Mouse (Mus musculus) Patski (cell line): ENCODE data around the gene Ect2. TPM values are rescaled to one million over a fixed set of nuclear protein-coding genes. Genes with fewer than 3 reads are reported as not detected.
A peak's percentile ranks its signal among the peaks of the same experiment; 100 is the strongest.

Experiments
- ATAC-seq: fragments of 100-300 bp; one replicate; pipeline ENCODE4 v1.8.0; 2021
- CTCF ChIA-PET: fragments of 350-600 bp; sonication (Branson Sonifier 250); formaldehyde crosslinking; loops from one replicate; lab custom pipeline; 2022; ENCODE audit warnings: inconsistent platforms; lab: Charles Lee
- POLR2A ChIA-PET: fragments of 350-600 bp; sonication (Branson Sonifier 250); formaldehyde crosslinking; loops from one replicate; lab custom pipeline; 2022; ENCODE audit warnings: antibody characterized with exemption, inconsistent platforms; lab: Charles Lee
- DNase-seq: peaks from one replicate; pipeline ENCODE4 v3.0.0-alpha.2; 2011; ENCODE audit warnings: low read depth, low spot score
- H3K27me3 ChIP-seq: fragments of 371-371 bp; one replicate; pipeline ENCODE4 v1.5.1; 2021
- CTCF ChIP-seq: fragments of 100-300 bp; IDR thresholded peaks from one replicate; pipeline ENCODE4 v1.5.1; 2021
- in situ Hi-C: fragments of 300-500 bp; cut with MboI; formaldehyde crosslinking; loops from 3 replicates; pipeline ENCODE4 v1.11.1; 2018; ENCODE audit warnings: low pct_unique_long_range_greater_than_20kb, mixed read lengths
- polyA plus RNA-seq: library from polyadenylated mRNA; unstranded; gene quantifications from one replicate; pipeline ENCODE4 v1.2.3, GENCODE M21; 2021

Ect2 gene
- polyA plus RNA-seq, 1 experiment from 2014 or later: 110 TPM

DNA sequence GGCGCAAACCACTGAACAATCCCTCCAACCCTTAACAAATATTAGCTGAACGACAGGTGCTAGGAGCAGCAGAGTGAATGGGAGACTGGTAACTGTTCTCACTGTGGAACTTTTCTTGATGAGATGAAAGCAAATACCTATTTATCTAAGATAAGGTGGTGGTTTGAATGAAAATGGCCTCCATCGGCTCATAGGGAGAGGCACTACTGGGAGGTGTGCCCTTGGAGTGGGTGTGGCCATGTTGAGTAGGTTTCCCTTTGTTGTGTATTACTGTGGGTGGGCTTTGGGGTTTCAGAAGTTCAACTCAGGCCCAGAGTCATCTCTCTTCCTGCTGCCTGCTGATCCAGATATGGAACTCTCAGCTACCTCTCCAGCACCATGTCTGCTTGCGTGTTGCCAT lies 37.2 kb upstream of the Ect2 start:
- ATAC-seq (no peak), DNase-seq (no peak)
- no peaks in the 10 kb centered on the region for H3K27me3 ChIP-seq
- TF ChIP-seq CTCF: no peak
- ChIA-PET CTCF (interaction anchor here (1.5 to 21.2 kb wide), 4 partner anchors 8 to 41 kb away, joined by 4 to 272 read pairs (median 35); partner anchors contain the start of genes Ect2 and Nceh1), POLR2A (no interaction called here)
- in situ Hi-C loops: no loop called here

DNA sequence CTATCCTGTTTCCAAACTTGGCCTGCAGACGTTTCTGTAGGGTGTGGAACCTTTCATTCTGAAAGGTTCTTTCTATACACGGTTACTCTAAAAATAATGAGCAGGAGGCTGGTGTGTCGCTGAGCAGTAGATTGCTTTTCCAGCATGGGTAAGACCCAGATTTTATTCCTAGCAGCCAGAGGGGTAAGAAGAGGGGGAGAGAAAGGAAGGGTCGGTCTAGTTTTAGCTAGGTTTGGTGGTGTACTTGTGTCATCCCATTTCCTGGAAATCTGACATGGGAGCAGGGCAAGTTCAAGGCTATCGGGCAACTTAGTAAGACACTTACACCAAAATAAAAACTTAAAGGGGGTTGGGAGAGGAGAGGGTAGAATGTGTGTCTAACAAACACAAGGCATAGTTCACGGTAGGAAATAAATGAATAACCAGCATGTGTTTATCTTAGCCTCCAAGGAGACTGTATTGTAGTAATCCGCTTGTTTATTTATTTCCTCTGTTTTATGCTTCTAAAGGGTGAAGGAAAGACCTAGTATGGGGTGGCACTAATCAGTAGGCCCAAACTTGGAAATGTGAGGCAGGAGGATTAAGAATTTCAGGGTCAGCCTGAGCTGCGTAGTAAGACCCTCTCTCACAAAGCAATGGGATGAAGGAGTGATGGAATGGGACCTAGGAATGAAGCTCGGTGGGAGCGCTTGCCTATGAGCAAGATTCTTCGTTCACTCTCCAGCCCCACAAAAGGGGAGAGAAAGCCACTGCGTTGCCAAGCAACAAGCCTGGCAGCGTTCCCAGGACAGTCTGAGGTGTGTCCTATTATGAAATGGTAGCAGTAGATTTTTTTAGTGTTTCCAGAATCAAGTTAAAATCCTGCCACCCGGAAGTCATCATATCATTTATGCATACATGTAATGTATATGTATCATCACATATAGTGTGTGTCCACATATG lies 35.9 kb upstream of the Ect2 start:
- no peak for TF ChIP-seq CTCF
- peak; percentile 94 for DNase-seq
- CTCF ChIA-PET: interaction anchor here (1.3 to 21.2 kb wide), 8 partner anchors 13 to 67 kb away, joined by 3 to 272 read pairs (median 4); partner anchors contain the start of gene Ect2
- in situ Hi-C loops: no loop called here
- H3K27me3 ChIP-seq: no peaks in the 10 kb centered on the region
- POLR2A ChIA-PET: no interaction called here
- peak; percentile 32 for ATAC-seq

DNA sequence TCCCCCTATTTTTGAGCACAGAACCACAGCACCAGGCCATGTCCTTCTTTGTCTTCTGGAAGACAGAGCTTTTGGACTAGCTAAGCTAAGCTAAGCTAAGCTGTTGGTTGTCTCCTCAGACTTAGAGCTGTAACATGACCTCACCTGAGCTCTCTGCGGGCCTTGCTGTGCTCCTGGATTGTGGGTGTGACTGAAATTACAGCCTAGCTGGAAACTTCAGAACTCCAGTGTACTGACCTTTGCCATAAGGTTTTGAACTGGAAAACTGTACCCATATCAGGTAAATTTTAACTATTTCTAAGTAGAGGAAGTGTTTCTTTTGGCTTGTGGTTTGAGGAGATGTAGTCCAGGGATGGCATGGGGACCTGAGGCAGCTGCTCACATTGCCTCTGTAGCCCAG lies 34.7 kb upstream of the Ect2 start:
- POLR2A ChIA-PET: interaction anchor here (0.5 to 0.7 kb wide), 2 partner anchors 58 to 73 kb away, joined by 3 read pairs; no protein-coding TSS in a partner anchor
- H3K27me3 ChIP-seq: no peaks in the 10 kb centered on the region
- DNase-seq: no peak
- in situ Hi-C loops: no loop called here
- CTCF ChIA-PET: interaction anchor here (1.0 to 21.2 kb wide), 10 partner anchors 12 to 66 kb away, joined by 3 to 272 read pairs (median 5); partner anchors contain the start of gene Ect2
- ATAC-seq: no peak
- no peak for TF ChIP-seq CTCF

DNA sequence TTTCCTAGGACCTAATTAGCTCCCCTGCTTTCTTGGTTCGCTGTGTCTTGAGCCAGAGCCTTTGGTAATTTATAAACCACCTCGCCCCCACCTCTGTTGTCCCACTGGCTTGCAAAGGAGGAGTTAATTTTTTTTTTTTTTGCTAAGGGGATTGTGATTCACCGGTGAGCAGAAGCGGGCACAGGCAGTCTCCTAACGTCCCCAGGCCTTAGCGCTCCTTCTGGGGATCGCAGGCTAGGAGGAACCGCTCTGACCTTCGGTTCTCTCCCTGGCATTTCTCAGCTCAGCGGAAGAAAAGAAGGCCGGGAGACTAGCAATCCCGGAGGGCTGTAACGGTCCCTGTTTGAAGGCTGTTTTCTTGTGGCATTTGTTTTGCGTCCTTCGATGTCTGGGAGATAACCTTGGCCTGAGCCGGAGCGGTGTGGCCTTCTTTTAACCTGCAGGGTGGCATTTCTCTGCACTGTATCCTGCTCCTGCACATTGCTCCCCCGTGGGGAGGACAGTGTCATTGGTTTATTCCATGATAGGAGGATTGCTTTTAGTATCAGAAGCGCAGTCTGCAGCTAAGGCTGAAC lies 30.0 kb upstream of the Ect2 start:
- CTCF ChIA-PET: interaction anchor here (0.9 to 21.2 kb wide), 13 partner anchors 9 to 162 kb away, joined by 3 to 272 read pairs (median 12); partner anchors contain the start of gene Ect2
- in situ Hi-C loops: loop anchor here (5.0 kb wide), 1 partner anchor 54 kb away; no protein-coding TSS in a partner anchor
- DNase-seq (no peak), ATAC-seq (peak; percentile 11)
- H3K27me3 ChIP-seq: no peaks in the 10 kb centered on the region
- POLR2A ChIA-PET: interaction anchor here (0.6 to 4.3 kb wide), 8 partner anchors 10 to 78 kb away, joined by 3 to 20 read pairs (median 7); no protein-coding TSS in a partner anchor
- TF ChIP-seq CTCF: no peak

DNA sequence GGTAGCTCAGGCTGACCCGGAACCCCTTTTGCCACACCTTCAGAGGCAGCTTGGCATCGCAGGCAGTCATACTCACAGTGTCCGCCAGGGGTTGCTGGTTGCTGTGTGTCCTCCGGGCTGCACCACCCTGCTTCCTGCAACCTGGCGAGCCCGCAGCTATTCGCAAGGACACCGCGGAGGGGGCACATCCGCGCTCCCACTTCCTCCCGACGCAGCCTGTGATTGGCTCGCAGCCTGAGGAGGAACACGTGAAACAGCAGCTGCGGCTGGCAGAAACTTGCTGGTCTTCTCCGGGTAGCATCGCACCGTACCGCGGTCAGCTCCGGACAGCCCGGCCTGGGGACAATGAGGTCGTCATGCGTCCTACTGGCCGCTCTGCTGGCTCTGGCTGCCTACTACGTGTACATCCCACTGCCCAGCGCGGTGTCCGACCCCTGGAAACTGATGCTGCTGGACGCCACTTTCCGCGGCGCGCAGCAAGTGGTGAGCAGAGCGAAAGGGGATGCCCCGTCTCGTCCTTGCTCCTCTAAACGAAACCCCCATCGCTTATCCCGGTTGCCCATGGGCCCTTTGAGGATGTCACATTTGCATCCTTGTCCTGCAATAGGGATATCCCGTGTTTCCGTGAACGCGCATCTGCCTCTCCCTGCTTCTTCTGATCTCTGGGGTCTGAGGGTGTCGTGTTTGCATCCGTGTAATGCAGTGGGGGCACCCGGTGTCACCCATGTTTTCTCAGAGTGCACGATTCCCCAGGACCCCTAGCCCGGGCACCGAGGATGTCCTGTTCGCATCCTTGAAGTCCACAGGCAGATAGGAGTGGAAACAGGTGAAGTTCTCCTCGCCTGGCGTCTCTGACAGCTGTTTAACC lies 29.3 kb upstream of the Ect2 start, which contains the start of gene Nceh1:
TSS of gene Nceh1 (plus strand) at position 233 of the 868 bp plus-strand sequence.
- peak; percentile 98 for ATAC-seq
- DNase-seq: peak; percentile 95
- POLR2A ChIA-PET: interaction anchor here (0.5 to 4.3 kb wide), 6 partner anchors 11 to 57 kb away, joined by 3 to 20 read pairs (median 6); no protein-coding TSS in a partner anchor
- in situ Hi-C loops: loop anchor here (5.0 kb wide), 1 partner anchor 54 kb away; no protein-coding TSS in a partner anchor
- no peaks in the 10 kb centered on the region for H3K27me3 ChIP-seq
- TF ChIP-seq CTCF: no peak
- CTCF ChIA-PET: interaction anchor here (0.6 to 21.2 kb wide), 23 partner anchors 10 to 156 kb away, joined by 3 to 272 read pairs (median 5); partner anchors contain the start of gene Ect2

DNA sequence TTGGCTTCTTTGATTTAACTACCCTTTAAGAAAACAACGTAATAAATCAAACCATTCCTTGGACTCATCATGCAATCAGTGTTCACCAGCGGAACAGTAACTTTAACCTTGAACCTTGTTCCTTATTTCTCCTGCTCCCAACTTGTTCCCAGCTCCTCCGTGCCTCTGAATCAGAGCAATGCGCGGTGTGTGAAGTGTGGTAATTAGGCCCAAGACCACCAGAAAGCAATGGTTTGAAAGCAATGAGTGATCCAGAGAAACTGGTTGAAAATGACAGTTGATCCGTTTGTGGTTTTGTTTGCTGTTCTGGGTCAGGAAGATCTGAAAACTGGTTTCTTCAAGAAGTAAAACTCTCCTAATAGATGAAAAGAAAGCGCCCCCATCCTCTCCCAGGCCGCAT lies 26.0 kb upstream of the Ect2 start:
- TF ChIP-seq CTCF: no peak
- no peak for DNase-seq
- POLR2A ChIA-PET: no interaction called here
- no peak for ATAC-seq
- CTCF ChIA-PET: interaction anchor here (6.6 to 21.2 kb wide), 2 partner anchors 16 to 52 kb away, joined by 58 to 272 read pairs; no protein-coding TSS in a partner anchor
- in situ Hi-C loops: loop anchor here (5.0 kb wide), 1 partner anchor 58 kb away; no protein-coding TSS in a partner anchor
- H3K27me3 ChIP-seq: no peaks in the 10 kb centered on the region

DNA sequence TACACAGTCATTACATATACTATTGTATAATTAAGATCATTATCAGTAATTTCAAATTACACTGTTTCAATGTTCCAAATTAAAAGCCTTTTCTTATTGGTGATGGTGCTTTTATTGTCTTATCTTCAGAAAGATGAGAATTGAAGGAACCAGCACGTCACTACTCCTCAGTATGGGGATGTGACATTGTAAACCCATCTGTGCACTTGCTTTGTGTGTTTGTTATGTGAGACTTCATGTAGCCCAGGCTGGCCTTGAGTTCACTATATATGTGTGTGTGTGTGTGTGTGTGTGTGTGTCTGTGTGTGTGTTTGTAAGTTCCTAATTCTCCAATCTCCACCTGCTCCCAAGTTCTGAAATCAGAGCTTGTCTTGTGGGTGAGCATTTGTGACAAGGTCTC lies 16.6 kb upstream of the Ect2 start:
- ATAC-seq (no peak), DNase-seq (no peak)
- no peaks in the 10 kb centered on the region for H3K27me3 ChIP-seq
- in situ Hi-C loops: no loop called here
- POLR2A ChIA-PET: interaction anchor here (0.6 kb wide), 1 partner anchor 10 kb away, joined by 3 read pairs; no protein-coding TSS in a partner anchor
- TF ChIP-seq CTCF: no peak
- CTCF ChIA-PET: interaction anchor here (1.2 to 1.6 kb wide), 2 partner anchors 10 to 15 kb away, joined by 4 to 6 read pairs; no protein-coding TSS in a partner anchor

DNA sequence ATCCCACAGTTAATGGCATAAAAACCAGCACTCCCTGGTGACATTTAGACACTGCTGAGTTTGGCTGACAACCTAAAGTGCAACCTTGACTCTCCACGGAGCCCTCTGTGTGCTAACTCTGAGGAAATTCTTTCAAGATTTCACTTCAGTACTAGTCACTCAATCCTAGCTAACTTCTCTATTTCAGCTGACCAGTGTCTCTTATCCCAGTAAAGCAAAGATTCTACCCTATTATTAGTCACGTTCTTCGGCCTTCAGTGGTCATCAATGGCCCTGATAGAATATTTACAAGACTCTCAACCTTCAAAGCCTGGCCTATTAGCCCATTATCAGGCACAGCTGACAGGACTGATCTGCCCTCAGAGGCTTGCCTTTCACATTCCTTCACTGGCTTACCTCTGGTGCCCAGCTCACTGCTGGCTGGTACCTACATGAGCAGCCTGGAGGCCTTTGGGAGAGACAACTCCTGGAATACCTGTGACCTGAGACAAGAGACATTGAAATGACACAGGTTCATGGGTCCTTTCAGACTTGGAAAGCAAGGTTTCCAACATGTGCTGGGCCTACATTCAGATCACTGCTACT lies 11.9 kb upstream of the Ect2 start:
- in situ Hi-C loops: no loop called here
- no peak for TF ChIP-seq CTCF
- ChIA-PET POLR2A (no interaction called here), CTCF (interaction anchor here (1.0 to 7.7 kb wide), 3 partner anchors 9 to 15 kb away, joined by 4 to 58 read pairs (median 9); partner anchors contain the start of gene Nceh1)
- no peak for DNase-seq
- no peak for ATAC-seq
- H3K27me3 ChIP-seq: no peaks in the 10 kb centered on the region

DNA sequence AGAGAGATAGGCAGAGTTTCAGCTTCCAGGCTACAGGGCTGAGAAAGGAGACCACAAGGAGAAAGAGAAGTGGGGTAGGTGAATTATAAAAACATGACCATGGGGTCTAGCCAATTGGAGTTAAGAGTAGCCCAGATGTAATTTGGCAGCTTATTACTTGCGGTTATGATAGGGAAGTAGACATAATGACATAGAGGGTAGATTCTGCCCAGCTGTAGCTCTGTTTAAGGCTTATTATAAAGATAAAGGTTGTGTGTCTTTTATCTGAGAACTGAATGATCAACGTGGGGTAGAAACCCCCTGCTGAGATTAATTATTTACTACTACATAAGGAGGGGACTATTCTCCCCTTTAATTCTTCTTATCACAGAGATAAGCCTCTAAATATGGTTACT lies 8.7 kb upstream of the Ect2 start:
- no peak for ATAC-seq
- no peak for TF ChIP-seq CTCF
- ChIA-PET CTCF (interaction anchor here (1.0 to 7.7 kb wide), 5 partner anchors 10 to 74 kb away, joined by 3 to 58 read pairs (median 4); partner anchors contain the start of gene Nceh1), POLR2A (interaction anchor here (0.7 kb wide), 1 partner anchor 11 kb away, joined by 6 read pairs; no protein-coding TSS in a partner anchor)
- no peak for DNase-seq
- in situ Hi-C loops: no loop called here
- H3K27me3 ChIP-seq: no peaks in the 10 kb centered on the region
